Mouse (Mus musculus): ENCODE data around the gene Irf6. TPM values are rescaled to one million over a fixed set of nuclear protein-coding genes. Genes with fewer than 3 reads are reported as not detected.
A peak's percentile ranks its signal among the peaks of the same experiment; 100 is the strongest.

The Irf6 gene
- polyA plus RNA-seq, 1 experiment from 2014 or later, result 3.0 TPM

DNA sequence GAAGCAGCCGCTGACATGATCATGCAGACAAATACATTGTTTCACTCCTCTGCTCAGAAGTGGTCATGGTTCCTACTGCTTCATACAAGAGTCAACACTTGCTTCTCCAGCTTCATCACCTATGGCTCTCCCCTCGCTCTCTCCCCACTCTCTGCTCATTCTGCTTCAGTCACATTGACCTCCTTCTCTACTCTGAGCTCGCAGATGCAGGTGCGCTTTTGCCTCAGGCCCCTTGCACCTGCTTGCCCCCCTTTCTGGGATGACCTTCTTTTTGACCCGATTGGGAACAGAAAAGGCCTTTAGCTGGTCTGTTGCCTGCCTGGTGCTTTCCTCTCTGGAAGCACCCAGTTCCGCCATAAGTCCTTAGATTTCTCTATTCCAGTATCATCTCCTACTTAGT is 8.4 kb upstream of the Irf6 start:
- H3K4me2 ChIP-seq (ENCODE audit: low read depth, low read length, severe bottlenecking), result no peak overlapping the region
- no peaks in the 10 kb centered on the region for H3K4me1 ChIP-seq (replicated peaks; ENCODE audit: control insufficient read depth, insufficient read depth, low read length)
- H3K27me3 ChIP-seq (ENCODE audit: control insufficient read depth, insufficient read depth, low read length), result no peaks in the 10 kb centered on the region
- DNase-seq (ENCODE audit: low spot score) (no peak), ATAC-seq (replicated peaks; ENCODE audit: low FRiP score) (no peak)
- 87% methylated on average over 6 of the region's 6 CpGs for WGBS
- no peaks in the 10 kb centered on the region for H3K9me3 ChIP-seq (ENCODE audit: control insufficient read depth, low read length)
- no peak overlapping the region for H3K4me3 ChIP-seq (ENCODE audit: low read depth, low read length)
- H3K36me3 ChIP-seq (ENCODE audit: control insufficient read depth, insufficient read depth, low read length), result no peaks in the 10 kb centered on the region
- H3K27ac ChIP-seq (ENCODE audit: low read depth, low read length), result no peak overlapping the region
- no peak overlapping the region for H3K9ac ChIP-seq (ENCODE audit: low read length)

DNA sequence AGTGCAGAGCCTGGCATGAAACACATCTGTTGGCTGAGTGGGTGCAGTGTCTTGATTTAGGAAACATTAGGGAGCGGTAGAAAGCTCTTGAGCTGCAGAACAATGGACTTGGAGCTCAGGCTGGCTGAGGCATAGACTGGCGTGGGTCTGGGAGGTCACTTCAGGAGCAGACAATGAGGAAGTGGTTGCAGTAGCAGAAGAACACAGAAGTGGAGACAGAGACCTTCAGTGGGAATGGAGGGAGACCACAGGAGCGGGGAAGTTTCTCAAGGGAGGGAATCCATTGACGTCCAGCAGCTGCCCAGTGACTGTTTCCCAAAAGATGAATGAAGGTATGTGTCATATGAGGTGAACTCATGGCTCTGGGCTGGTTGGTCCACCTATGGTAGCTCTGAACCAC is 7.8 kb upstream of the Irf6 start:
- H3K9ac ChIP-seq (ENCODE audit: low read length), result no peak overlapping the region
- H3K4me2 ChIP-seq (ENCODE audit: low read depth, low read length, severe bottlenecking), result no peak overlapping the region
- no peak overlapping the region for H3K4me3 ChIP-seq (ENCODE audit: low read depth, low read length)
- 84% methylated on average over 4 of the region's 4 CpGs for WGBS
- no peaks in the 10 kb centered on the region for H3K9me3 ChIP-seq (ENCODE audit: control insufficient read depth, low read length)
- ATAC-seq (replicated peaks; ENCODE audit: low FRiP score) (no peak), DNase-seq (ENCODE audit: low spot score) (no peak)
- no peaks in the 10 kb centered on the region for H3K36me3 ChIP-seq (ENCODE audit: control insufficient read depth, insufficient read depth, low read length)
- H3K27me3 ChIP-seq (ENCODE audit: control insufficient read depth, insufficient read depth, low read length), result no peaks in the 10 kb centered on the region
- no peak overlapping the region for H3K27ac ChIP-seq (ENCODE audit: low read depth, low read length)
- H3K4me1 ChIP-seq (replicated peaks; ENCODE audit: control insufficient read depth, insufficient read depth, low read length), result no peaks in the 10 kb centered on the region

DNA sequence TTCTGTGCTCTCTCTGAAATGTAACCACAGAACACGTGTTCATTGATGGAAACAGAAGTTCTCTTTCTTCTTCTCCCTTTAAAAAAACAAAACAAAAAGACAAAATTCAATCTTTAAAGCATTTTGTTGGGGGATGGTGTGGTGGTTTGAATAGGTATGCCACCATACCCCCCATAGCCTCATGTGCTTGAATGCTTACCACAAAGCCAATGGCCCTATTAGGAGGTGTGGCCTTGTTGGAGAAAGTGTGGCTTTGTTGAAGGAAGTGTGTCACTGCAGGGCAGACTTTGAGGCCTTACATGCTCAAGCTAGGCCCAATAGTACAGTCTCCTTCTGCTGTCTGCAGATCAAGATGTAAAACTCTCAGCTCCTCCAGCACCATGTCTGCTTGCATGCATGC is 6.5 kb upstream of the Irf6 start:
- Histone ChIP-seq H3K36me3 (ENCODE audit: control insufficient read depth, insufficient read depth, low read length) (no peaks in the 10 kb centered on the region), H3K4me1 (replicated peaks; ENCODE audit: control insufficient read depth, insufficient read depth, low read length) (no peaks in the 10 kb centered on the region), H3K4me2 (ENCODE audit: low read depth, low read length, severe bottlenecking) (no peak overlapping the region), H3K9ac (ENCODE audit: low read length) (no peak overlapping the region), H3K4me3 (ENCODE audit: low read depth, low read length) (no peak overlapping the region), H3K27me3 (ENCODE audit: control insufficient read depth, insufficient read depth, low read length) (no peaks in the 10 kb centered on the region; the same call in 1 of the 2 replicates), H3K27ac (ENCODE audit: low read depth, low read length) (no peak overlapping the region), H3K9me3 (ENCODE audit: control insufficient read depth, low read length) (no peaks in the 10 kb centered on the region)
- ATAC-seq (replicated peaks; ENCODE audit: low FRiP score) (no peak), DNase-seq (ENCODE audit: low spot score) (no peak)
- 92% methylated on average over 1 of the region's 1 CpGs for WGBS

DNA sequence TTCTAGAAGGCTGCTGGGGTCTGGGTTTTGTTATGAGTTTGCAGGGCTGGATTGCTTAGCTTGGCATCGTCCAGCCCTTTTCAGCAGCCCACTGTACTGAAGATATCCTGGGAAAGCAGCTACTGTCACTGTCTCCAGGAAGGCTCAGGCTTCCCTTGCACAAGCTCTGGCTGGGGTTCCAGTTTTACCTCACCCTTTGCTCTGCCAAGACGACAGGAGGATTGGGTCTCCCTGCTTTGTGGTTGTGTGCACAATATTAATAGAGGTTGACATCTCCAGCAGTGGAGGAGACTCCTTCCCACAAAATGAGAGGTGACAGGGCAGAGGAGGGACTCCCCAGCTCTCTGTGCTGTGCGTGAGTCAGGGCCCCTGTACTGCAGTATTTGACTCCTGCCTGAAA is 3.7 kb upstream of the Irf6 start:
- Histone ChIP-seq H3K4me1 (replicated peaks; ENCODE audit: control insufficient read depth, insufficient read depth, low read length) (peaks cover 4% of the 10 kb centered on the region), H3K36me3 (ENCODE audit: control insufficient read depth, insufficient read depth, low read length) (no peaks in the 10 kb centered on the region), H3K27ac (ENCODE audit: low read depth, low read length) (no peak overlapping the region), H3K9me3 (ENCODE audit: control insufficient read depth, low read length) (no peaks in the 10 kb centered on the region), H3K4me3 (ENCODE audit: low read depth, low read length) (no peak overlapping the region), H3K27me3 (ENCODE audit: control insufficient read depth, insufficient read depth, low read length) (peaks cover 24% of the 10 kb centered on the region), H3K4me2 (ENCODE audit: low read depth, low read length, severe bottlenecking) (no peak overlapping the region), H3K9ac (ENCODE audit: low read length) (no peak overlapping the region)
- ATAC-seq (replicated peaks; ENCODE audit: low FRiP score) (no peak), DNase-seq (ENCODE audit: low spot score) (no peak)
- WGBS, result 79% methylated on average over 3 of the region's 3 CpGs

DNA sequence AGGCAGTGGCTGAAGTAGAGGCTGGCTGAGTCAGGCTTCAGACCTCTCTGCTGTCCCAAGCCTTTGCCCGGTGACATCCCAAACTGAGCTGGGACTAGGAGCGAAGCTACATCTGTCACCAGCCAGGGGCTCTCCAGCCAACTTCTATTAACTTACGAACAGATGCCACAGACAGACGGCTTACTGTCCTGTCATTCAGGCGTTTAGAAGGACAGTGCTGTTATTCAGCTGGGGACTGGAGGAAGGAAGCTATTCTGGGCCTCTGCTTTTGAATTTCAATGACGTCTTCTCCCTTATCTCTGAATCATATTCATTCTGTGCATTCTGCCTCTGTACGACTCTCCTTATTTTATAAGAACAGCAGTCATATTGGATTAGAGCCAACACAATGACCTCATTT is 1.8 kb upstream of the Irf6 start:
- Histone ChIP-seq H3K9me3 (ENCODE audit: control insufficient read depth, low read length) (no peaks in the 10 kb centered on the region), H3K4me3 (ENCODE audit: low read depth, low read length) (no peak overlapping the region), H3K27ac (ENCODE audit: low read depth, low read length) (no peak overlapping the region), H3K4me1 (replicated peaks; ENCODE audit: control insufficient read depth, insufficient read depth, low read length) (peaks cover 4% of the 10 kb centered on the region), H3K4me2 (ENCODE audit: low read depth, low read length, severe bottlenecking) (no peak overlapping the region), H3K36me3 (ENCODE audit: control insufficient read depth, insufficient read depth, low read length) (no peaks in the 10 kb centered on the region), H3K9ac (ENCODE audit: low read length) (no peak overlapping the region), H3K27me3 (ENCODE audit: control insufficient read depth, insufficient read depth, low read length) (peaks cover 30% of the 10 kb centered on the region)
- ATAC-seq (replicated peaks; ENCODE audit: low FRiP score) (no peak), DNase-seq (ENCODE audit: low spot score) (no peak)
- WGBS, result 56% methylated on average over 7 of the region's 7 CpGs

DNA sequence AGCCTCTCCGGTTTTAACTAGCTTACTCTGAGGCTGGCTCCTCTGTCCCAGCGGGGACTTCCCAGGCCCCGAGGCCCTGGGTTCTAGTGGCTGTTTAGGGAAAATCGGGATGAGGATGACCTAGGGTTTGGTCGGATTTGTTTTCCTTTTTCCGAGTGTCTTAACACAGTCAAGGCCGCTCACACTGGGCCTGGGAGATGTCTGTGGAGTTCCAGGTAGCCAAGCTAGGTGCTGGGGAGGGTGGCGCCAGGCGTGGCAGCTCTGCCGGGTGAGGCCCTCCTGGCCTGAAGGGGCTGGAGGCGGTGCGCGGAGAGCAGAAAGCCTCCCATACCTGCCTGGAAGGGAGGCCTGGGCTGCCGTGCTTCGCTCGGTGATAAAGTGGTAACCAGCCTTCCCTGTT is 650 bp downstream of the Irf6 start:
- no peak overlapping the region for H3K27ac ChIP-seq (ENCODE audit: low read depth, low read length)
- 16% methylated on average over 16 of the region's 16 CpGs for WGBS
- peak overlapping the region; percentile 50; the same call in 1 of the 2 replicates for H3K4me2 ChIP-seq (ENCODE audit: low read depth, low read length, severe bottlenecking)
- peaks cover 30% of the 10 kb centered on the region for H3K27me3 ChIP-seq (ENCODE audit: control insufficient read depth, insufficient read depth, low read length)
- DNase-seq (ENCODE audit: low spot score) (no peak), ATAC-seq (replicated peaks; ENCODE audit: low FRiP score) (peak; percentile 8; the same call in 1 of the 2 replicates)
- H3K4me1 ChIP-seq (replicated peaks; ENCODE audit: control insufficient read depth, insufficient read depth, low read length), result peaks cover 4% of the 10 kb centered on the region
- H3K9ac ChIP-seq (ENCODE audit: low read length), result no peak overlapping the region
- H3K9me3 ChIP-seq (ENCODE audit: control insufficient read depth, low read length), result no peaks in the 10 kb centered on the region
- peak overlapping the region; percentile 23; the same call in 1 of the 2 replicates for H3K4me3 ChIP-seq (ENCODE audit: low read depth, low read length)
- no peaks in the 10 kb centered on the region for H3K36me3 ChIP-seq (ENCODE audit: control insufficient read depth, insufficient read depth, low read length)

DNA sequence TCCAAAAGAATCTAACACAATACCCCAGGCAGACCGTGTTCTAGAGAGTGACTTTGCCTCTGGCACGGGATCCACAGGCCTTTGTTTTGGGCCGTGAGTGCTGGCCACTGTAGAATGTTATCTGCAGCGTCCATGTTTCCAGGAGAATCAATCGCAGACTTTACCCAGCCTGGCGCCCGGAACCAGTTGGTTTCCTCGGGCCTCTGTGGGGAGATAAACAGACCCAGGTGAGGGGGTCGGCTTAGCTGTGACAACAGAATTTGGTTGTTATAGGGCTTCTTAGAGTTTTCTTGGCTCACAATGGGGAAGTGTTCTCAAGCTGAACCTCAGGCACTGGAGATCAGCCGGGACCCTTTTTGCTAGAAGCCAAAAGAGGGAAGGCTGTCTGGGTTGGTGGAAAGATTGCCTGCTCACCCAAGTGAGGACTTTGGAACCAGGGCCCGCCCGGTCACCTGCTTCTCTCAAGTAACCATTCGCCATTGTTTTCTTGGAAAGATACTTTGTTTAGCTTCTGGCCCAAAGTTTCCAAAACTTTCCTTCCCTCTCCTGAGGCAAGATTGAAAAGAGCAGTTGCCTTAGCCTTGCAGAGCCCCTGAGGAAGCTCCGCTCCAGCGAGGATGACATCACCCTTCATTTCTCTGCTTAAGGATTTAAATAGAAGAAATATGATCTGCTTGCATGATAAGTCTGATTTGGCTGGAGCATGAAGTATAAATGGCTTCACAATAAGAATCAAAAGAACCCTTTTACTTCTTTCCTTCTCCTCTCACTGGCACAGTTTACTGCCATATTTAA is 3.6 kb downstream of the Irf6 start:
- Histone ChIP-seq H3K4me2 (ENCODE audit: low read depth, low read length, severe bottlenecking) (no peak overlapping the region), H3K9ac (ENCODE audit: low read length) (no peak overlapping the region), H3K4me1 (replicated peaks; ENCODE audit: control insufficient read depth, insufficient read depth, low read length) (peaks cover 11% of the 10 kb centered on the region), H3K27ac (ENCODE audit: low read depth, low read length) (no peak overlapping the region), H3K36me3 (ENCODE audit: control insufficient read depth, insufficient read depth, low read length) (no peaks in the 10 kb centered on the region), H3K9me3 (ENCODE audit: control insufficient read depth, low read length) (no peaks in the 10 kb centered on the region), H3K27me3 (ENCODE audit: control insufficient read depth, insufficient read depth, low read length) (peaks cover 30% of the 10 kb centered on the region), H3K4me3 (ENCODE audit: low read depth, low read length) (no peak overlapping the region)
- WGBS, result 78% methylated on average over 15 of the region's 15 CpGs
- DNase-seq (ENCODE audit: low spot score), result no peak
- ATAC-seq (replicated peaks; ENCODE audit: low FRiP score), result no peak

DNA sequence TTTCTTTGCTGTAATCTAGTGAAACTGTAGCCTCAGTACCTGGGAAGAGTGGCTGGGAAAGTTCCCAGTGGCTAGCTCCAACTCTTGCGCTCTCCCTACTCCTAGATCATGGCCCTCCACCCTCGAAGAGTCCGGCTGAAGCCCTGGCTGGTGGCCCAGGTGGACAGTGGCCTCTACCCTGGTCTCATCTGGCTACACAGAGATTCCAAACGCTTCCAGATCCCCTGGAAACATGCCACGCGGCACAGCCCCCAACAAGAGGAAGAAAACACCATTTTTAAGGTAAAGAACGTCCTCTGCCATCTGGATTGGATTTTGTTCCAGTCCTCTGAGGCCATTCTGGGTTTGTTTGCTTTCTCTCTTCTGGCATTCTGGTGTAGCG is 4.2 kb downstream of the Irf6 start:
- WGBS, result 76% methylated on average over 8 of the region's 8 CpGs
- Histone ChIP-seq H3K27me3 (ENCODE audit: control insufficient read depth, insufficient read depth, low read length) (peaks cover 27% of the 10 kb centered on the region), H3K4me1 (replicated peaks; ENCODE audit: control insufficient read depth, insufficient read depth, low read length) (peaks cover 11% of the 10 kb centered on the region), H3K4me2 (ENCODE audit: low read depth, low read length, severe bottlenecking) (no peak overlapping the region), H3K4me3 (ENCODE audit: low read depth, low read length) (no peak overlapping the region), H3K9me3 (ENCODE audit: control insufficient read depth, low read length) (no peaks in the 10 kb centered on the region), H3K27ac (ENCODE audit: low read depth, low read length) (no peak overlapping the region), H3K9ac (ENCODE audit: low read length) (no peak overlapping the region), H3K36me3 (ENCODE audit: control insufficient read depth, insufficient read depth, low read length) (no peaks in the 10 kb centered on the region)
- DNase-seq (ENCODE audit: low spot score), result no peak
- ATAC-seq (replicated peaks; ENCODE audit: low FRiP score), result no peak

DNA sequence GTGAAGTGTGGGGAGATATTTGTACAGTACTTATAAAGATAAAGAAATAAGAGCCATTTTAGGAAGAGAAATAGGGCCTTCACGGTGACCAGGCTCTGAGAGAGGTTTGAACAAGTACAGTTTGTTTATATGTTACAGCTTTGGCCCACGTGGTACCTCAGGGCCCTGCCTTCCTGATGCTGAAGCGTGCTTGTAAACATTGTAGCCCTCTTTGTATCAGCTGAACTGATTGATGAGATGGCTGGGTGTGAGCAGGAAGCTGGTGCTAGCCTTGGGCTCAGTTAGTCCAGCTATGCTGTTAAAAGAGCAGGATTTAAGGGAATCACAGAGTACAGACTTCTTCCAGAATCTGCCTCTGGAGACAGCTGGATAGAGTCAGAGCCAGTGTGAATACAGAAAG is 6.3 kb downstream of the Irf6 start:
- H3K36me3 ChIP-seq (ENCODE audit: control insufficient read depth, insufficient read depth, low read length), result no peaks in the 10 kb centered on the region
- H3K4me2 ChIP-seq (ENCODE audit: low read depth, low read length, severe bottlenecking), result no peak overlapping the region
- H3K4me1 ChIP-seq (replicated peaks; ENCODE audit: control insufficient read depth, insufficient read depth, low read length), result peaks cover 7% of the 10 kb centered on the region; the same call in 1 of the 2 replicates
- no peak for DNase-seq (ENCODE audit: low spot score)
- H3K27me3 ChIP-seq (ENCODE audit: control insufficient read depth, insufficient read depth, low read length), result peaks cover 7% of the 10 kb centered on the region
- no peak overlapping the region for H3K27ac ChIP-seq (ENCODE audit: low read depth, low read length)
- 76% methylated on average over 3 of the region's 3 CpGs for WGBS
- no peak for ATAC-seq (replicated peaks; ENCODE audit: low FRiP score)
- H3K9me3 ChIP-seq (ENCODE audit: control insufficient read depth, low read length), result no peaks in the 10 kb centered on the region
- no peak overlapping the region for H3K4me3 ChIP-seq (ENCODE audit: low read depth, low read length)
- no peak overlapping the region for H3K9ac ChIP-seq (ENCODE audit: low read length)

Data from forebrain, embryonic 11.5 days (tissue).